Mouse (Mus musculus) CH12.LX (cell line): ENCODE results near the gene Gatad2a. TPM values are rescaled to one million over a fixed set of nuclear protein-coding genes. Genes with fewer than 3 reads are reported as not detected.
"Not testable (repeated sequence)": the region's sequence is repeated elsewhere in the genome, so short reads cannot be mapped to it uniquely, and the experiment has no call there.

Experiments used
- DNase-seq: peaks from one replicate; pipeline ENCODE4 v3.0.0-alpha.2; 2013; ENCODE audit errors: extremely low read depth
- H3K27ac ChIP-seq: 2 replicates; pipeline ENCODE4 v1.5.1; 2012; ENCODE audit warnings: low read depth, mild to moderate bottlenecking, control low read depth, moderate library complexity; ENCODE audit not compliant: insufficient read depth
- H3K27me3 ChIP-seq: replicated peaks from 2 replicates; pipeline ENCODE3; 2012; ENCODE audit warnings: inconsistent platforms
- H3K36me3 ChIP-seq, 2 experiments: replicated peaks in 1 of 2; 2 replicates each; pipeline versions ENCODE3 to v1.6.1; 2012; ENCODE audit warnings: inconsistent platforms in 1 of 2, low read length in 1 of 2, mild to moderate bottlenecking in 1 of 2, mixed read lengths in 1 of 2, moderate library complexity in 1 of 2; ENCODE audit not compliant: control insufficient read depth in 1 of 2, insufficient read depth in 1 of 2
- H3K4me1 ChIP-seq, 2 experiments: 2 replicates each; pipeline ENCODE4 v1.6.1; 2012; ENCODE audit warnings: inconsistent platforms in 1 of 2, moderate library complexity in 1 of 2; ENCODE audit not compliant: insufficient read depth in 2 of 2, control insufficient read depth in 1 of 2
- H3K4me2 ChIP-seq: 2 replicates; pipeline ENCODE4 v1.6.1; 2012; ENCODE audit warnings: low read depth, mild to moderate bottlenecking, control low read depth; ENCODE audit not compliant: poor library complexity, insufficient read depth, severe bottlenecking
- H3K4me3 ChIP-seq, 3 experiments: fragments of 150-350 bp in 1 of 3; sonication (generic) in 1 of 3; replicated peaks in 1 of 3; 2 replicates each; pipeline versions ENCODE3 to v1.5.1; 2011 to 2012; ENCODE audit warnings: low read depth in 2 of 3, low read length in 2 of 3, mild to moderate bottlenecking in 2 of 3, moderate library complexity in 2 of 3, control low read depth in 1 of 3, improper control_type of control experiment in 1 of 3, inconsistent platforms in 1 of 3, mixed read lengths in 1 of 3; ENCODE audit not compliant: poor library complexity in 1 of 3
- H3K79me2 ChIP-seq: replicated peaks from 2 replicates; pipeline ENCODE4 v1.6.1; 2012; ENCODE audit warnings: mild to moderate bottlenecking, moderate library complexity; ENCODE audit not compliant: control insufficient read depth, poor library complexity, insufficient read depth, severe bottlenecking; ENCODE audit errors: extremely low read depth
- H3K9ac ChIP-seq: 2 replicates; pipeline ENCODE4 v1.6.1; 2012; ENCODE audit warnings: low read depth, mild to moderate bottlenecking, control low read depth, moderate library complexity; ENCODE audit not compliant: insufficient read depth
- H3K9me3 ChIP-seq: replicated peaks from 2 replicates; pipeline ENCODE3; 2012; ENCODE audit warnings: low read length, inconsistent platforms, mixed read lengths
- CHD1 ChIP-seq: IDR thresholded peaks from 2 replicates; pipeline ENCODE4 v1.6.1; 2012; ENCODE audit warnings: low read depth, low read length, improper control_type of control experiment, inconsistent platforms
- CHD2 ChIP-seq: IDR thresholded peaks from 2 replicates; pipeline ENCODE4 v1.6.1; 2011; ENCODE audit warnings: low read length, improper control_type of control experiment
- CTCF ChIP-seq, 2 experiments: IDR thresholded peaks in 1 of 2; conservative IDR thresholded peaks in 1 of 2; 2 replicates each; pipeline ENCODE4 v1.5.1; 2011 to 2012; ENCODE audit warnings: low read depth in 2 of 2, low read length in 2 of 2, improper control_type of control experiment in 1 of 2, inconsistent platforms in 1 of 2, mild to moderate bottlenecking in 1 of 2, moderate library complexity in 1 of 2
- E2F4 ChIP-seq: IDR thresholded peaks from 2 replicates; pipeline ENCODE4 v1.6.1; 2011; ENCODE audit warnings: low read depth, low read length, improper control_type of control experiment; ENCODE audit not compliant: insufficient replicate concordance
- EP300 ChIP-seq: IDR thresholded peaks from 2 replicates; pipeline ENCODE4 v1.6.1; 2011; ENCODE audit warnings: low read length, improper control_type of control experiment
- ETS1 ChIP-seq: conservative IDR thresholded peaks from 2 replicates; pipeline ENCODE4 v1.6.1; 2012; ENCODE audit warnings: low read depth, mild to moderate bottlenecking, inconsistent platforms, low read length, improper control_type of control experiment, moderate library complexity
- HCFC1 ChIP-seq: IDR thresholded peaks from 2 replicates; pipeline ENCODE4 v1.6.1; 2012; ENCODE audit warnings: low read depth, mild to moderate bottlenecking, inconsistent platforms, low read length, improper control_type of control experiment
- IRF4 ChIP-seq: IDR thresholded peaks from 2 replicates; pipeline ENCODE4 v1.6.1; 2014; ENCODE audit warnings: low read depth, mild to moderate bottlenecking, inconsistent platforms, low read length, improper control_type of control experiment
- JUN ChIP-seq: IDR thresholded peaks from 2 replicates; pipeline ENCODE4 v1.6.1; 2011; ENCODE audit warnings: low read depth, mild to moderate bottlenecking, low read length, improper control_type of control experiment, moderate library complexity; ENCODE audit not compliant: insufficient read depth
- JUND ChIP-seq: conservative IDR thresholded peaks from 2 replicates; pipeline ENCODE4 v1.6.1; 2011; ENCODE audit warnings: low read depth, low read length, improper control_type of control experiment
- KAT2A ChIP-seq: IDR thresholded peaks from 2 replicates; pipeline ENCODE4 v1.6.1; 2012; ENCODE audit warnings: low read length, improper control_type of control experiment, inconsistent platforms; ENCODE audit not compliant: insufficient replicate concordance
- MAFK ChIP-seq: IDR thresholded peaks from 2 replicates; pipeline ENCODE4 v1.6.1; 2011; ENCODE audit warnings: low read length, improper control_type of control experiment; ENCODE audit not compliant: insufficient replicate concordance
- MAX ChIP-seq: IDR thresholded peaks from 2 replicates; pipeline ENCODE4 v1.6.1; 2011; ENCODE audit warnings: low read length, improper control_type of control experiment
- MAZ ChIP-seq: IDR thresholded peaks from 2 replicates; pipeline ENCODE4 v1.6.1; 2012; ENCODE audit warnings: low read depth, mild to moderate bottlenecking, inconsistent platforms, low read length, improper control_type of control experiment, moderate library complexity
- MEF2A ChIP-seq: IDR thresholded peaks from 2 replicates; pipeline ENCODE4 v1.6.1; 2014; ENCODE audit warnings: low read depth, mild to moderate bottlenecking, inconsistent platforms, low read length, improper control_type of control experiment, borderline replicate concordance
- MXI1 ChIP-seq: IDR thresholded peaks from 2 replicates; pipeline ENCODE4 v1.6.1; 2011; ENCODE audit warnings: mild to moderate bottlenecking, low read depth, low read length, improper control_type of control experiment
- MYC ChIP-seq: IDR thresholded peaks from 2 replicates; pipeline ENCODE4 v1.6.1; 2011; ENCODE audit warnings: low read depth, mild to moderate bottlenecking, improper control_type of control experiment, low read length
- NRF1 ChIP-seq: IDR thresholded peaks from 2 replicates; pipeline ENCODE4 v1.6.1; 2014; ENCODE audit warnings: low read depth, mild to moderate bottlenecking, inconsistent platforms, low read length, improper control_type of control experiment, moderate library complexity
- PAX5 ChIP-seq: IDR thresholded peaks from 2 replicates; pipeline ENCODE4 v1.6.1; 2012; ENCODE audit warnings: low read length, inconsistent platforms, mixed read lengths
- POLR2AphosphoS2 ChIP-seq: IDR thresholded peaks from 2 replicates; pipeline ENCODE4 v1.6.1; 2011; ENCODE audit warnings: low read depth, low read length, improper control_type of control experiment
- SIN3A ChIP-seq: IDR thresholded peaks from 2 replicates; pipeline ENCODE4 v1.6.1; 2012; ENCODE audit warnings: low read length, improper control_type of control experiment, inconsistent platforms
- SMC3 ChIP-seq: IDR thresholded peaks from 2 replicates; pipeline ENCODE4 v1.6.1; 2011; ENCODE audit warnings: low read depth, low read length, improper control_type of control experiment
- TBP ChIP-seq: conservative IDR thresholded peaks from 2 replicates; pipeline ENCODE4 v1.6.1; 2011; ENCODE audit warnings: low read depth, low read length, improper control_type of control experiment
- UBTF ChIP-seq: IDR thresholded peaks from 2 replicates; pipeline ENCODE4 v1.6.1; 2012; ENCODE audit warnings: low read depth, mild to moderate bottlenecking, inconsistent platforms, low read length, improper control_type of control experiment, moderate library complexity
- USF1 ChIP-seq: IDR thresholded peaks from 2 replicates; pipeline ENCODE4 v1.6.1; 2014; ENCODE audit warnings: low read depth, mild to moderate bottlenecking, inconsistent platforms, low read length, improper control_type of control experiment
- USF2 ChIP-seq: conservative IDR thresholded peaks from 2 replicates; pipeline ENCODE4 v1.6.1; 2011; ENCODE audit warnings: low read depth, low read length, improper control_type of control experiment
- ZC3H11A ChIP-seq: IDR thresholded peaks from 2 replicates; pipeline ENCODE4 v1.6.1; 2012; ENCODE audit warnings: low read depth, mild to moderate bottlenecking, inconsistent platforms, low read length, improper control_type of control experiment
- ZKSCAN1 ChIP-seq: IDR thresholded peaks from 2 replicates; pipeline ENCODE4 v1.6.1; 2012; ENCODE audit warnings: low read depth, inconsistent platforms, low read length, improper control_type of control experiment, borderline replicate concordance
- ZMIZ1 ChIP-seq: IDR thresholded peaks from 2 replicates; pipeline ENCODE4 v1.6.1; 2012; ENCODE audit warnings: low read depth, mild to moderate bottlenecking, inconsistent platforms, low read length, improper control_type of control experiment
- ZNF384 ChIP-seq: IDR thresholded peaks from 2 replicates; pipeline ENCODE4 v1.6.1; 2012; ENCODE audit warnings: low read depth, low read length, improper control_type of control experiment, inconsistent platforms
- dilution Hi-C: fragments of 300-500 bp; cut with MboI; formaldehyde crosslinking; loops from 2 replicates; pipeline ENCODE4 v1.14.3; 2020; ENCODE audit warnings: low sequenced_read_pairs; ENCODE audit not compliant: extremely low pct_unique_long_range_greater_than_20kb, extremely low pct_ligation_motif_present
- in situ Hi-C: fragments of 300-500 bp; cut with MboI; formaldehyde crosslinking; loops from 3 replicates; pipeline ENCODE4 v1.14.3; 2019; ENCODE audit warnings: low sequenced_read_pairs, low pct_ligation_motif_present, low pct_unique_long_range_greater_than_20kb, mixed read lengths
- polyA plus RNA-seq: library from polyadenylated mRNA; unstranded; fragments of >175 nt; gene quantifications from 2 replicates; pipeline ENCODE4 v1.2.1, GENCODE M21; 2012; ENCODE audit warnings: low read depth; ENCODE audit not compliant: insufficient read length
- total RNA-seq, 2 experiments: library from RNA; depleted of rRNA; stranded (reverse); fragments of 300-350 nt in 1 of 2; fragments of >200 nt in 1 of 2; gene quantifications; 2 replicates each; pipeline ENCODE4 v1.2.3; 2012 to 2014

Gatad2a gene
- total and polyA plus RNA-seq, 3 experiments: 35.7 to 95.1 (median 70.8) TPM

- H3K36me3 ChIP-seq, H3K9me3 ChIP-seq, H3K79me2 ChIP-seq, DNase-seq, H3K4me3 ChIP-seq, dilution Hi-C loops, H3K27me3 ChIP-seq: not testable (repeated sequence)
- Histone ChIP-seq H3K9ac (peak overlapping the region; percentile 4; the same call in 1 of the 2 replicates), H3K27ac (peak overlapping the region; percentile 28), H3K4me2 (peak overlapping the region; percentile 70), H3K4me1 (peaks cover 4 to 31% of the 10 kb centered on the region in 2 experiments; a peak in 3 of 4 replicates)
- TF ChIP-seq ZNF384: peak; percentile 50
- in situ Hi-C loops: loop anchor here (5.0 kb wide), 2 partner anchors 35 to 80 kb away; no protein-coding TSS in a partner anchor
These were observed 5.7 kb upstream of the Gatad2a start for GRCm38 (mm10) chr8:70001892-70002191.

- in situ Hi-C loops: loop anchor here (5.0 kb wide), 2 partner anchors 34 to 79 kb away; no protein-coding TSS in a partner anchor
- Histone ChIP-seq H3K36me3 (no peaks in the 10 kb centered on the region), H3K4me1 (peaks cover 4 to 31% of the 10 kb centered on the region in 2 experiments; a peak in 3 of 4 replicates), H3K79me2 (no peaks in the 10 kb centered on the region), H3K4me2 (peak overlapping the region; percentile 70), H3K9ac (peak overlapping the region; percentile 82), H3K4me3 (peak overlapping the region; percentile 34 to 48 (median 37)), H3K27me3 (no peaks in the 10 kb centered on the region), H3K27ac (peak overlapping the region; percentile 93), H3K9me3 (no peaks in the 10 kb centered on the region)
- DNase-seq: peak; percentile 88
- dilution Hi-C loops: no loop called here
- TF ChIP-seq MAX (peak; percentile 88), USF1 (0 out of 2 replicates have a peak, but pooled peaks have one; percentile 21), CTCF (conservative IDR thresholded peaks at IDR 0.05 in 1 of 2, IDR thresholded peaks at IDR 0.05 in 1 of 2; ENCODE audit: low read depth in 2 of 2, low read length in 2 of 2) (peak; percentile 32 to 81; a peak in 3 of 4 replicates), JUN (no peak), UBTF (no peak), KAT2A (no peak), CHD1 (0 out of 2 replicates have a peak, but pooled peaks have one; percentile 44), MXI1 (no peak; the same call in none of the 2 replicates), ZKSCAN1 (no peak), NRF1 (peak; percentile 48), SMC3 (peak; percentile 75), E2F4 (no peak), MAFK (no peak), TBP (no peak), ETS1 (0 out of 2 replicates have a peak, but pooled peaks have one; percentile 5), JUND (0 out of 2 replicates have a peak, but pooled peaks have one; percentile 20), ZMIZ1 (peak; percentile 59; the same call in 1 of the 2 replicates), EP300 (no peak; the same call in 1 of the 2 replicates), MEF2A (no peak; the same call in 1 of the 2 replicates), ZC3H11A (no peak), USF2 (0 out of 2 replicates have a peak, but pooled peaks have one; percentile 8), IRF4 (peak; percentile 90), MYC (peak; percentile 84; the same call in 1 of the 2 replicates), SIN3A (peak; percentile 64; the same call in 1 of the 2 replicates), POLR2AphosphoS2 (no peak), MAZ (0 out of 2 replicates have a peak, but pooled peaks have one; percentile 21), CHD2 (0 out of 2 replicates have a peak, but pooled peaks have one; percentile 22), HCFC1 (no peak), PAX5 (no peak)
These were observed 5.2 kb upstream of the Gatad2a start for GRCm38 (mm10) chr8:70001176-70001891.
